Mouse (Mus musculus) spleen, adult 2 months (tissue): ENCODE measurements around the gene Eml4.

Source experiments
- CTCF ChIP-seq: fragments of 200-500 bp; IDR thresholded peaks from 2 replicates; pipeline ENCODE4 v1.5.1; 2011; ENCODE audit warnings: mild to moderate bottlenecking, inconsistent platforms; ENCODE audit not compliant: insufficient read depth, insufficient read length, insufficient replicate concordance; ENCODE audit errors: extremely low read depth
- POLR2A ChIP-seq: fragments of 200-500 bp; IDR thresholded peaks from 2 replicates; pipeline ENCODE4 v1.6.1; 2011; ENCODE audit warnings: low read depth, low read length, inconsistent platforms

DNA sequence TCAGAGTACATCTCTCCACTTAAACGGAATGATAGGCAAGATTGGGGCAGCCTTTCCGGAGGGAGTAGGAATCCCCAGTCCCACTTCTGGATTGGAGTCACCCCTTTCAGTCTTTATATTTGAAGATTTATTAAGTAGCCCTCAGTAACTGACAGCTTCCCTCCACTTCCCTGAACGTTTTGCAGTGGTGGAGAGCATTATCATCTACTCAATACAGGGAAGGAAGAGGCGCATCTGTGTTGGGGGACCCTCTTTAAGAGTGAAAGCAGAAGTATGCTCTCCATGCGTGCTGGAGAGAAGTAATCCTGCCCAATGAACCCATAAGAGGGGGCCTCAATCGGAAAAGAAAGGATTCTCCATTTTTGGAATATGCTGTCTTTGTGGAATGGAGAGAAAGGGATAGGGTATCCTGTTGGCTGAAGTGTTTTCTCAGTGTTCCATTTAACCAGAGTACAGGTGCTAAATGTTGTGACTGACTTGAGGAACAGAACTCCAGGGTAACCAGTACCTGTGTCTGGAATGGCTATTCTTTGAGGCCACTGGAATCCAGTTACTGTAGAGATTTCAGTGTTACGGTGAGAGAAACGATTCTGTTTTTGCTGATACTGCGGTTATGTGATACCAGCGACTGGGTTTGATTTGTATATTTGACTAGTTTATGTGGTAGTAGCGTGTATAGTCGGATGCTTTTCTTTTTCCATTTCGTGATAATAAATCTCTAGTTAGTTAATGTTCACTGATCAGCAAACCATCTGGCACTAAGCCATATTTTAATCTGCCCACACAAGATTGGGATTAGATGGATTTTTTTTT is 1.1 kb downstream of the Eml4 start:
- no peak for TF ChIP-seq CTCF
- no peak for TF ChIP-seq POLR2A
